Mouse (Mus musculus) embryonic facial prominence, embryonic 12.5 days (tissue): ENCODE data around the gene Rnf111. TPM values are rescaled to one million over a fixed set of nuclear protein-coding genes. Genes with fewer than 3 reads are reported as not detected.

Source experiments
- ATAC-seq: fragments of 200-750 bp; cut with Nextera tagmentation; 2 replicates; pipeline ENCODE4 v1.8.0; 2017; ENCODE audit not compliant: insufficient number of reproducible peaks, insufficient read depth, low FRiP score, low TSS enrichment
- H3K27ac ChIP-seq: fragments of 300-500 bp; sonication (generic); 2 replicates; pipeline ENCODE4 v1.5.1; 2016; ENCODE audit warnings: mild to moderate bottlenecking
- H3K27me3 ChIP-seq: fragments of 300-500 bp; sonication (generic); 2 replicates; pipeline ENCODE4 v1.6.1; 2016; ENCODE audit warnings: mild to moderate bottlenecking, moderate library complexity
- H3K36me3 ChIP-seq: fragments of 300-500 bp; sonication (generic); 2 replicates; pipeline ENCODE4 v1.6.1; 2016; ENCODE audit warnings: mild to moderate bottlenecking
- H3K4me1 ChIP-seq: fragments of 300-500 bp; sonication (generic); 2 replicates; pipeline ENCODE4 v1.6.1; 2016
- H3K4me2 ChIP-seq: fragments of 300-500 bp; sonication (generic); replicated peaks from 2 replicates; pipeline ENCODE4 v1.6.1; 2016; ENCODE audit warnings: mild to moderate bottlenecking, moderate library complexity
- H3K4me3 ChIP-seq: fragments of 300-500 bp; sonication (generic); 2 replicates; pipeline ENCODE4 v1.5.1; 2016; ENCODE audit warnings: mild to moderate bottlenecking
- H3K9ac ChIP-seq: fragments of 300-500 bp; sonication (generic); 2 replicates; pipeline ENCODE4 v1.6.1; 2016; ENCODE audit warnings: mild to moderate bottlenecking, moderate library complexity
- H3K9me3 ChIP-seq: fragments of 300-500 bp; sonication (generic); 2 replicates; pipeline ENCODE4 v1.6.1; 2016; ENCODE audit warnings: mild to moderate bottlenecking, moderate library complexity
- WGBS: fragments of 180-500 bp; shearing (Covaris S2); methylation state at CpG from one replicate; pipeline ENCODE4 v1.1.7; 2016; 5-methylcytosine and 5-hydroxymethylcytosine counted together
- polyA plus RNA-seq: library from polyadenylated mRNA; unstranded; fragments of >200 nt; fragmentation: Nextera tagmentation; extraction: Ambion mirVana; gene quantifications from 2 replicates; pipeline ENCODE4 v1.2.1, GENCODE M21; 2016

Rnf111 gene
- polyA plus RNA-seq, 1 experiment from 2014 or later: 33.0 TPM

DNA sequence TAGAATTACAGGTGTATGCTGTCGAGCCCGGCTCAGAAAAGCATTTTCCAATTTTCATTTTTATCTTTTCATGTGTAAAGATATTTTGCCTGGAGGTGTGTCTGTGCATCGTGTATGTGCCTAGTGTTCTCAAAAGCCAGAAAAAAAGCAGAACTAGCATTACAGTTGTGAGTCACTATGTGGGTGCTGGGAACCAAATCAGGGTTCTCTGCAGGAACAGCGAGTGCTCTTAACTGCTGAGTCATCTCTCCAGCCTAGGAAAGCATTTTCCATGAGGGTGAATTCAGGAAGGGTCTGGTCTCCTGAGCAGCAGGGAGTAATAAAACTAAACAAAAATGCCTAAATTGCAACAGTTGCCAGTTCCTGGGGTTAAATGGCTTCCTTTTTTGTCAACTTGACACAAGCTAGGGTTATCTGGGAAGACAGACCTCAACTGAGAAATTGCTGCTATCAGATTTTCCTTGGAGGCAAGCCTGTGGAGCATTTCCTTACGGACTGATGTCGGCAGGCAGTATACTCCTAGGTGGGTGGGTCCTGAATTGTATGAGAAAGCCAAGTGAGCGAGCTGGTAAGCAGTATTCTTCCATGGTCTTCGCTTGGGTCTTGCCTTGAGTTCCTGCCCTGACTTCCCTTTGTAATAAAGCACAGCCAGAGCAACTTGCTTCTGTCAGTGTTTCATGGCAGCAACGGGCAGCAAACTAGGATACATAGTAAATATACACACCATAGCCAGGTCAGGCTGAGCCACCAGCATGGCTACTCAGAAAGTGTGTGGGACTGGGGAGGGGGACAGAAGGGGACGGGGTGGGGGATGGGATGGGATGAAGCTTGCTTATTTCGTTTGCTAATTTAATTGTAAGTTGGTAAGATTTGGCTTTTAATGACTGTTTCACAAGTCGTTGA lies 111.6 kb downstream of the Rnf111 start:
- ATAC-seq: no peak
- no peak overlapping the region for H3K9ac ChIP-seq
- H3K27me3 ChIP-seq: no peaks in the 10 kb centered on the region
- H3K4me3 ChIP-seq: no peak overlapping the region
- H3K36me3 ChIP-seq: peaks cover 6% of the 10 kb centered on the region
- H3K9me3 ChIP-seq: no peaks in the 10 kb centered on the region
- no peaks in the 10 kb centered on the region for H3K4me1 ChIP-seq
- 80% methylated on average over 12 of the region's 12 CpGs for WGBS
- no peak overlapping the region for H3K27ac ChIP-seq
- no peak overlapping the region for H3K4me2 ChIP-seq

DNA sequence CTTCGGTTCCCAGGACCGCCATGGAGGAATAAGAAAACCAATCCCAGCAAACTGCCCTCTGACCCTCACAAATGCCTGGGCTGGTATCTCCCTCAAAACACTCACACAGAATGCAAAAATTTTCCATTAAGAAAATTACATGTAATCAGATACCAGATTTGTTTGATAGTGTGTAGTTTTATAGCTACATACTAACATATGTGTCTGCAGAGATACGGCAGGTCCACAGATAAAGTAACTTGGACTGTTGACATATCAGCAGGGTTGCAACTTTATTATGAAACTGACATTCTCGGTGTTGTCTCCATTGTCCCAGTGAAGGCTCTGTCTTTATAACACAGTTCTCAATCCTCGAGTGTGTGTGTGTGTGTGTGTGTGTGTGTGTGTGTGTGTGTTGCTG lies 112.5 kb downstream of the Rnf111 start:
- H3K4me2 ChIP-seq: no peak overlapping the region

DNA sequence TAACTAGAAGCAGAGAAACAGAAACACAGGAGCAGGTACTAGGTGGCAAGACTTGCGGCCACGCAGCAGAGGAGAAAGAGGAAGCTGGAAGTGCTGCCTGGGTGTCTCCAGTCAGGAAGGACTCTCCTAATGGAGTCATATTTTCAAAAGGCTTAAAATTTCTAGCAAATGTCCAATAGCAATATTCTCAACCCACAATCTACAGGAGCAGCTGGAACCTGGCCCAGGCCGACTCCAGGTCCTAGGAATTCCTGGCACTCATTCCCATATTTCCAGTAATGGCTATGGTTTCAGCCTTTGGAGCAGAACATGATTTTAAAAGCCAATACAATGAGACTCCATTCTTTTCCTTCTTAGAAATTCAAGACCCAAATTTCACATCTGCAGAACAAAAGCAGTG lies 114.0 kb downstream of the Rnf111 start:
- H3K27me3 ChIP-seq: no peaks in the 10 kb centered on the region
- H3K36me3 ChIP-seq: no peaks in the 10 kb centered on the region
- H3K4me2 ChIP-seq: no peak overlapping the region
- WGBS: 82% methylated on average over 3 of the region's 3 CpGs
- H3K9ac ChIP-seq: no peak overlapping the region
- no peaks in the 10 kb centered on the region for H3K9me3 ChIP-seq
- no peak for ATAC-seq
- no peak overlapping the region for H3K4me3 ChIP-seq
- no peak overlapping the region for H3K27ac ChIP-seq
- H3K4me1 ChIP-seq: no peaks in the 10 kb centered on the region

More for the DNA sequence above, 112.5 kb downstream of the Rnf111 start:
- no peaks in the 10 kb centered on the region for H3K4me1 ChIP-seq
- no peak for ATAC-seq
- H3K36me3 ChIP-seq: peaks cover 4% of the 10 kb centered on the region
- H3K9ac ChIP-seq: no peak overlapping the region
- no peaks in the 10 kb centered on the region for H3K27me3 ChIP-seq
- WGBS: 82% methylated on average over 5 of the region's 5 CpGs
- no peak overlapping the region for H3K27ac ChIP-seq
- no peaks in the 10 kb centered on the region for H3K9me3 ChIP-seq
- H3K4me3 ChIP-seq: no peak overlapping the region

DNA sequence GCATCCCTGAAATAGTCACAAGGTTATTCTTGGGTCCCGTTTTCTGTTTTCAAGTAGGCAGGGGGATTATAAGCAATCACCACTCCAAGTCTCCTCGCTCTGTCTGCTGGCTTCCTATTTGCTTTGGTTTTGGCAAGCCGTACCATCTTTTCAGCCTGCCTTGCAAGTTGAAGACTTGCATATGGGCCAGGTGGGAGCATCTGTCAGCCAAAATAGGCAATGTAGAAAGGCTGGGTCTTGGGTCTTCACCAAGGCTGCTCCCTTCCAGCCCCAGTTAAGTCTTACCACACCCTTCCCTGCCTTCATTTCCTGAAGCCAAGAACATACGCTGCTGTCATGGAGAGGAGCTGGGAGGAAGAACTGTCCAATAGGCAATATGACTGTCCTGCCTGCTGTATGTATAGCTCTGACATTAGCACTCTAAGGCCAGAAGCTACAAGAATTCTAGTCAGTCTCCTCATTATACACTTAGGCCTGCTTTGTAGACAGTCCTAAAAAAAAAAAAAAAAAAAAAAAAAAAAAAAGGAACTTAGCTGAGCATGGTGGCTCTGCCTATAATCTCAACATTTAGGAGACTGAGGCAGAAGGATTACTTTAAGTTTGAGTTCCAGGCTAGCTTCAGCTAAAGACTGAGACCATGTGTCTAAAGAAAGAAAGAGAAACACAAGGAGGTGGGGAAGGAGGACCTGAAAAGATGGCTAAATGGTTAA lies 116.0 kb downstream of the Rnf111 start:
- Histone ChIP-seq H3K27me3 (no peaks in the 10 kb centered on the region), H3K9ac (no peak overlapping the region), H3K27ac (no peak overlapping the region), H3K9me3 (no peaks in the 10 kb centered on the region), H3K4me1 (no peaks in the 10 kb centered on the region), H3K36me3 (peaks cover 4% of the 10 kb centered on the region; the same call in 1 of the 2 replicates), H3K4me2 (no peak overlapping the region), H3K4me3 (no peak overlapping the region)
- WGBS: 92% methylated on average over 4 of the region's 4 CpGs
- ATAC-seq: no peak

DNA sequence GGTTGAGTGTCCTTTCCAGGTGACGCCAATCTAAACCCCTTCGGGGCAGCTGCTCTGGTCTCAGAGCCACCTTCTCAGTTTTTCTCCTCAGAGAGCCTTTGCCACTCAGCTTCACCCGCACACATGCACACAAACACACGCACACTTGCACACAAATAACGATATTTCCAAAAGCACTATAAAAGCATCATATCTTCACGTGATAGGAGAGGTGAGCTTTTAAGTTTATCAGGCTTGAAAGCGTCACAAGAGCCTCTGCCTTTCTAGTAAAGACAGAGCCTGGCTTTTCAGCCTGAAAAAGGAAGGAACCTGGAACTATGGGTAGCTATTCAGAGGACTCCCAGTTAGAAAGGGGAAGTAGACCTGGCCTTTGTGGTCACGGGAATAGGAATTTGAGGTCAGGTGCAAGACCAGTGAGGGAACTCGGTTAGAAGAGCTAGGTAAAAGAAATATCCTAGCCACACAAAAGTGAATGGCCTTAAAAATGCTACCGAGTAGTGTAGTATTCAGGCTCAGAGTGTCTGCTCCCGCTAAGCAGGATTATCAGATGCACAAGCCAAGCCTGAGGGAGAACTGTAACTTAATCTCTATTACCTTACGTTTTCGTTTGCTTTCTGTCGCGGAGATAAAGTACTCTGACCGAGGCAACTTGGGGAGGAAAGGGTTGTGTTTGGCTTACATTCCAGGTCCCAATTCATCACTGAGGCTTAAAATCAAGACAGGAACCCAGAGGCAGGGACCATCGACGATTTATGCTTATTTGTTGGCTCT lies 118.4 kb downstream of the Rnf111 start:
- peaks cover 11% of the 10 kb centered on the region; the same call in 1 of the 2 replicates for H3K36me3 ChIP-seq
- H3K27ac ChIP-seq: no peak overlapping the region
- no peak for ATAC-seq
- 78% methylated on average over 18 of the region's 18 CpGs for WGBS
- H3K4me3 ChIP-seq: no peak overlapping the region
- H3K9me3 ChIP-seq: no peaks in the 10 kb centered on the region
- no peak overlapping the region for H3K4me2 ChIP-seq
- H3K4me1 ChIP-seq: no peaks in the 10 kb centered on the region
- H3K27me3 ChIP-seq: no peaks in the 10 kb centered on the region
- no peak overlapping the region for H3K9ac ChIP-seq

DNA sequence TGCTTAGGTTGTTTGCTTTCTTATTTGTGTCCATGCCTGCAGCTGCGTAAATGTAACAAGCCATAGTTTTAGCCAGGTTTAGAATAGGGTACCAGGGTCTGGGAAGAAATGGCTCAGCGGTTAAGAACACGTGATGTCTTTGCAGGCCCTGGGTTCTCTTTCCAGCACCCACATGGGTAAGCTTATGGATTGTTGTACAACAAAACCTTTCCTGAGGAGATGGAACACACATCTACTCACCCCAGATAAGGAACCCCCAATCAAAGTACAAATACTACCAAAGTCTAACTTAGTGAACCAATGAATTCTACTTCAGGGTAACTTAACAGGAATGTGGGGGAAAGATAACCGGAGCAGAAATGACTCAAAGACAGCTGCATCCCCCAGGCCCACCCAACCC lies 119.0 kb downstream of the Rnf111 start:
- Histone ChIP-seq H3K27ac (no peak overlapping the region), H3K9ac (no peak overlapping the region), H3K36me3 (peaks cover 11% of the 10 kb centered on the region; the same call in 1 of the 2 replicates), H3K9me3 (no peaks in the 10 kb centered on the region), H3K27me3 (no peaks in the 10 kb centered on the region), H3K4me2 (no peak overlapping the region), H3K4me3 (no peak overlapping the region), H3K4me1 (no peaks in the 10 kb centered on the region)
- no peak for ATAC-seq
- 92% methylated on average over 4 of the region's 4 CpGs for WGBS

DNA sequence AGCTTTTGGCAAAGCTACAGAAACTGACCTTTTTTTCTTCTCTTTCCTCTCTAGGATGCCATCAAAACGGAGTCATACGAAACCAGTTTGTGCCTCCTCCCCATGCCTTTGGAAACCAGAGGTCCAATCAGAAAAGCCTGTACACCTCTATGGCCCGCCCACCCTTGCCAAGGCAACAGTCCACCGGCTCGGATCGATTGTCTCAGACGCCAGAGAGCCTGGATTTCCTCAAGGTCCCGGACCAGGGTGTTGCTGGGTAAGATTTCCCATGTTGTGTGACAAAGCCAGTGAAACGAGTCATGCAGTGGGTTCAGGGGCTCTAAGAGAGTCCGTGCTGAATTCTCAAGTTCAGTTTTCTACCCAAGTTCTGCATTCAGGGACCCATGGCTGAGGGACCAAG lies 119.8 kb downstream of the Rnf111 start:
- no peak overlapping the region for H3K4me3 ChIP-seq
- no peaks in the 10 kb centered on the region for H3K9me3 ChIP-seq
- H3K27me3 ChIP-seq: no peaks in the 10 kb centered on the region
- no peak overlapping the region for H3K4me2 ChIP-seq
- WGBS: 65% methylated on average over 10 of the region's 10 CpGs
- ATAC-seq: no peak
- H3K36me3 ChIP-seq: peaks cover 13% of the 10 kb centered on the region; the same call in 1 of the 2 replicates
- no peak overlapping the region for H3K27ac ChIP-seq
- no peaks in the 10 kb centered on the region for H3K4me1 ChIP-seq
- H3K9ac ChIP-seq: no peak overlapping the region

DNA sequence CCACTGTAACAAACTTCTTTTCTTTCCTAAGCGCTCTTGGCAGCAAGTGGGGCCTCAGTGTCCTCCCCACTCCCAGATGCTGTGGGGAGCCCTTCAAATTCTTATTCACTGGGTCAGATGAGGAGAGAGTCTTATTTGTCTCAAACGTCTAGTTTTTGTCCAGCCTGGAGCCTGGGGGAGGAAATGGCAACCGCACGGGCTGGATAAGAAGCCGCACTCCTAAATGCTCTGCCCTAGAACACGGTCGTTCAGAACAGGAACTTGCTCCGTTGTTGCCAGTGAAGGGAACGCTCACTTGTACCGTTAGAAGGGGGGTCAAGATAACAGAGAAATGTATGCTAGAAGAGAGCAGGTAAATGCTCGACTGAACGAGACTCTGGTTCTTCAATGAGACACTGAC lies 121.4 kb downstream of the Rnf111 start:
- Histone ChIP-seq H3K27ac (no peak overlapping the region), H3K4me1 (no peaks in the 10 kb centered on the region)
- ATAC-seq: no peak

DNA sequence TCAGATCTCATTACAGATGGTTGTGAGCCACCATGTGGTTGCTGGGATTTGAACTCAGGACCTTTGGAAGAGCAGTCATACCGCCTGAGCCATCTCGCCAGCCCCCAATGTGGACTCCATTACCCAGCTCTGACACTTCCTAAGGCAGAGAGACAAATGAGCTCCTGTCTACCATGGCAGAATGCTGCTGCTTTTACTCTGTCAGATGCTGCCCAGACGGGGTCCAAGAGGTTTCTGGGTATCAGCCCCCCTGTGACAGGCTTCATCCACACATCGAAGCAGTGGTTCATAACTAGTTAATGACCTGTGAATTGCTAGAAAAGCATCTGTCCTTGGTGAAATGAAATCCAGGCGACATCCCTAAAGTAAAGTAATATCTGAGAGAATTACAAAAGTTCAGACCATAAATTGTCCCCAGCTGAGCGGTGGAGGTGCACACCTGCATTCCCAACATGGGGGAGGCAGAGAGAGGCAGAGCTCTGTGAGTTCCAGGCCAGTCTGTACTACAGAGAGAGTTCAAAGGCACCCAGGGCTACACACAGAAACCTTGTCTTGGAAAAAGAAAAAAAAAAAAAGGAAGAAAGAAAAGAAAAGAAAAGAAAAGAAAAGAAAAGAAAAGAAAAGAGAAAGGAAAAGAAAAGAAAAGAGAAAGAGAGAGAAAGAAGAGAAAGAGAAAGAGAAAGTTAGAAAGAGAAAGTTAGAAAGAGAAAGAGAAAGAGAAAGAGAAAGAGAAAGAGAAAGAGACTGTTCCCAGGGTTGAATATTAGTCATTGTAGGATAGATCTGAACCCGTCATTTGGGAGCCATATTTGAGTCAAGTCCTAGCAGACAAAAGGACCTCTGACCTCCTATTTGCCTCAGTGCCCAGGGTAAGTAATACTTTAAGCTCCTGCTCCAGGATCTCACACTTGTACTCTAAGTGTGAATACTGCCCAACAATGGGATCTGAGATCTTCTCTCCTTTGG lies 123.7 kb downstream of the Rnf111 start:
- Histone ChIP-seq H3K36me3 (peaks cover 41% of the 10 kb centered on the region), H3K27me3 (no peaks in the 10 kb centered on the region), H3K9me3 (no peaks in the 10 kb centered on the region), H3K4me1 (no peaks in the 10 kb centered on the region), H3K4me2 (no peak overlapping the region), H3K9ac (no peak overlapping the region), H3K4me3 (no peak overlapping the region), H3K27ac (no peak overlapping the region)
- ATAC-seq: no peak
- WGBS: 69% methylated on average over 7 of the region's 7 CpGs

More for the DNA sequence above, 121.4 kb downstream of the Rnf111 start:
- Histone ChIP-seq H3K9me3 (no peaks in the 10 kb centered on the region), H3K4me3 (no peak overlapping the region), H3K27me3 (no peaks in the 10 kb centered on the region), H3K4me2 (no peak overlapping the region), H3K9ac (no peak overlapping the region), H3K36me3 (peaks cover 29% of the 10 kb centered on the region)
- 86% methylated on average over 12 of the region's 12 CpGs for WGBS
